8 mouse cellular contexts compared by ENCODE assay signal in the genomic region with DNA sequence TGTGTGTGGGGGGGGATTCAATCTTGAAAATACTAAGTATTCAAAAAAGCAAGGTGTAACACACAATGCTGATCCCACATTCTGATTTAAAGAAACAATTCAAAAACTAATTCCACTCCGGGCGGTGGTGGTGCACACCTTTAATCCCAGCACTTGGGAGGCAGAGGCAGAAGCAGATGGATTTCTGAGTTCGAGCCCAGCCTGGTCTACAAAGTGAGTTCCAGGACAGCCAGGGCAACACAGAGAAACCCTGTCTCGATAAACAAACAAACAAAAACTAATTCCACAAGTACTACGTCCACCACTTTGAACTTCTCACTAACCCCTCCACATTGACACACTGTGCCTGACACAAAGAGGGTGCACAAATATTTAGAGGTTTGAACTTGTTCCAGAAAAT. TPM values are rescaled to one million over a fixed set of nuclear protein-coding genes. Genes with fewer than 3 reads are reported as not detected.
A peak's percentile ranks its signal among the peaks of the same experiment; 100 is the strongest.
DNase-seq lines count a peak whose midpoint lies in the region; ATAC-seq and TF ChIP-seq lines count a peak whose summit lies in the region.

No protein-coding gene starts in this region.

- TF ChIP-seq EP300 in liver, postnatal 0 days (IDR thresholded peaks at IDR 0.05; ENCODE audit: low read depth): no peak

- ATAC-seq in heart, embryonic 15.5 days (replicated peaks; ENCODE audit: insufficient number of reproducible peaks, insufficient read depth, low FRiP score, low read depth): no peak
- ATAC-seq in megakaryocyte, adult 5-6 weeks (ENCODE audit: poor library complexity, severe bottlenecking): no peak
- ATAC-seq in liver, postnatal 0 days: no peak
- no peak for ATAC-seq in stomach, embryonic 16.5 days (ENCODE audit: insufficient read depth, low FRiP score)
- ATAC-seq in frontal cortex, adult (ENCODE audit: low TSS enrichment): no peak
- no peak for ATAC-seq in inflammation-experienced regulatory T-cells, adult 6 months

- intact Hi-C loops in heart, postnatal 14 days (cut with DNase I): loop anchor here (2.0 to 5.0 kb wide), 2 partner anchors 38 to 55 kb away; no protein-coding TSS in a partner anchor

- peaks cover 24% of the 10 kb centered on the region for H3K4me1 ChIP-seq in heart, embryonic 15.5 days (replicated peaks)
- H3K4me1 ChIP-seq in megakaryocyte, embryonic 14.5 days: peaks cover 64% of the 10 kb centered on the region
- H3K4me1 ChIP-seq in liver, postnatal 0 days (ENCODE audit: insufficient read depth): peaks cover 34% of the 10 kb centered on the region
- H3K4me1 ChIP-seq in stomach, embryonic 16.5 days (ENCODE audit: control insufficient read depth, insufficient read depth, low read length): peaks cover 18% of the 10 kb centered on the region

- TF ChIP-seq CTCF in liver, postnatal 0 days (IDR thresholded peaks at IDR 0.05; ENCODE audit: low read depth): no peak

- H3K27ac ChIP-seq in heart, embryonic 15.5 days: peak overlapping the region; percentile 96
- peak overlapping the region; percentile 92 for H3K27ac ChIP-seq in liver, postnatal 0 days (ENCODE audit: low read depth)
- peak overlapping the region; percentile 38; the same call in 1 of the 2 replicates for H3K27ac ChIP-seq in stomach, embryonic 16.5 days (ENCODE audit: low read length)

- no peaks in the 10 kb centered on the region for H3K27me3 ChIP-seq in heart, embryonic 15.5 days
- H3K27me3 ChIP-seq in megakaryocyte, embryonic 14.5 days (replicated peaks): no peaks in the 10 kb centered on the region
- no peaks in the 10 kb centered on the region for H3K27me3 ChIP-seq in liver, postnatal 0 days (ENCODE audit: insufficient read depth, low read length)
- H3K27me3 ChIP-seq in stomach, embryonic 16.5 days (ENCODE audit: control insufficient read depth, insufficient read depth, low read length): no peaks in the 10 kb centered on the region

- DNase-seq in heart, postnatal 14 days: no peak
- DNase-seq in liver, postnatal 0 days: no peak

- H3K4me3 ChIP-seq in heart, embryonic 15.5 days: no peak overlapping the region
- peak overlapping the region; percentile 91 for H3K4me3 ChIP-seq in megakaryocyte, embryonic 14.5 days (replicated peaks)
- 0 out of 2 replicates have a peak overlapping the region, but pooled peaks have one; percentile 85 for H3K4me3 ChIP-seq in liver, postnatal 0 days (ENCODE audit: low read depth, low read length)
- H3K4me3 ChIP-seq in stomach, embryonic 16.5 days (replicated peaks; ENCODE audit: low read length): no peak overlapping the region

- peaks cover 6% of the 10 kb centered on the region; the same call in 1 of the 2 replicates for H3K36me3 ChIP-seq in heart, embryonic 15.5 days
- H3K36me3 ChIP-seq in megakaryocyte, embryonic 14.5 days (replicated peaks; ENCODE audit: low read length): peaks cover 62% of the 10 kb centered on the region
- peaks cover 26% of the 10 kb centered on the region for H3K36me3 ChIP-seq in liver, postnatal 0 days (replicated peaks; ENCODE audit: insufficient read depth, low read length)
- 0 out of 2 replicates have a peak, but pooled peaks cover 5% of the 10 kb centered on the region for H3K36me3 ChIP-seq in stomach, embryonic 16.5 days (ENCODE audit: control insufficient read depth, insufficient read depth, low read length)

- no peak overlapping the region for H3K9ac ChIP-seq in heart, embryonic 15.5 days
- H3K9ac ChIP-seq in liver, postnatal 0 days (replicated peaks): no peak overlapping the region
- H3K9ac ChIP-seq in stomach, embryonic 16.5 days (ENCODE audit: low read length): no peak overlapping the region

- no peaks in the 10 kb centered on the region for H3K9me3 ChIP-seq in heart, embryonic 15.5 days (replicated peaks)
- H3K9me3 ChIP-seq in megakaryocyte, embryonic 14.5 days: no peaks in the 10 kb centered on the region
- no peaks in the 10 kb centered on the region for H3K9me3 ChIP-seq in liver, postnatal 0 days (ENCODE audit: low read length)
- H3K9me3 ChIP-seq in stomach, embryonic 16.5 days (replicated peaks; ENCODE audit: control insufficient read depth, low read length): no peaks in the 10 kb centered on the region

- 85% methylated on average over 5 of the region's 5 CpGs for WGBS in heart, embryonic 15.5 days
- 79% methylated on average over 5 of the region's 5 CpGs for whole genome bisulfite sequencing in liver, postnatal 0 days (ENCODE audit: insufficient replicate concordance)
- 74% methylated on average over 5 of the region's 5 CpGs for WGBS in stomach, embryonic 16.5 days

- peak overlapping the region; percentile 77 for H3K4me2 ChIP-seq in heart, embryonic 15.5 days
- peak overlapping the region; percentile 77 for H3K4me2 ChIP-seq in liver, postnatal 0 days (ENCODE audit: low read depth, low read length)
- peak overlapping the region; percentile 84; the same call in 1 of the 2 replicates for H3K4me2 ChIP-seq in stomach, embryonic 16.5 days (ENCODE audit: low read depth, low read length)

RNA-seq across cellular contexts. Expression of a gene that starts 4.7 kb away (rescaled TPM):
- 40.9 and 46.3 TPM in 2 replicates for polyA plus RNA-seq in heart, embryonic 15.5 days (2015; fragmentation: Nextera tagmentation; extraction: Ambion mirVana)
- total RNA-seq in heart, postnatal 14 days (2021): 10 to 100 TPM; 82.5 to 86.3 TPM
- 20.5 and 26.8 TPM in 2 replicates for polyA plus RNA-seq in megakaryocyte, embryonic 14.5 days (2012; ENCODE audit: insufficient read depth, low replicate concordance)
- total RNA-seq in megakaryocyte, adult 5-6 weeks (2015): 16.8 and 18.5 TPM in 2 replicates
- total RNA-seq in megakaryocyte, adult 5-6 weeks (2017): 21.1 and 31.3 TPM in 2 replicates
- polyA plus RNA-seq in liver, postnatal 0 days (2015; fragmentation: Nextera tagmentation; extraction: Ambion mirVana): 18.2 and 23.5 TPM in 2 replicates
- 45.3 and 47.6 TPM in 2 replicates for polyA plus RNA-seq in stomach, embryonic 16.5 days (2015; fragmentation: Nextera tagmentation; extraction: Ambion mirVana)
- polyA plus RNA-seq in inflammation-experienced regulatory T-cells, adult 6 months (2017; shearing (Covaris generic)): 100 to 1,000 TPM; 108 to 123 (median 115) TPM

Comparison
In these comparisons a context has a peak if more than half of its experiments do, and no peak if none do; other contexts are left out.
1. H3K27ac ChIP-seq: peak in every context shown above with its lines; median percentile 96 in heart, embryonic 15.5 days; 92 in liver, postnatal 0 days; 38 in stomach, embryonic 16.5 days.
2. H3K4me3 ChIP-seq: peak in megakaryocyte, embryonic 14.5 days (single experiment) and liver, postnatal 0 days (single experiment); none in heart, embryonic 15.5 days (single experiment) and stomach, embryonic 16.5 days (single experiment).
3. Peak in every context shown above with its lines, with median percentiles within 50 percentile points of each other: H3K4me2 ChIP-seq.